Mouse (Mus musculus) embryonic facial prominence, embryonic 11.5 days (tissue): ENCODE results near the gene Slc17a5. TPM values are rescaled to one million over a fixed set of nuclear protein-coding genes. Genes with fewer than 3 reads are reported as not detected.

Experiments used
- ATAC-seq: fragments of 200-750 bp; cut with Nextera tagmentation; replicated peaks from 2 replicates; pipeline ENCODE4 v1.8.0; 2017; ENCODE audit warnings: low read depth; ENCODE audit not compliant: insufficient number of reproducible peaks, low FRiP score, low TSS enrichment
- DNase-seq: peaks from one replicate; pipeline ENCODE4 v3.0.0-alpha.2; 2015; ENCODE audit warnings: low spot score
- H3K27ac ChIP-seq: fragments of 300-500 bp; sonication (generic); replicated peaks from 2 replicates; pipeline ENCODE4 v1.5.1; 2014; ENCODE audit warnings: mild to moderate bottlenecking, low read depth, low read length, control low read depth
- H3K27me3 ChIP-seq: fragments of 300-500 bp; sonication (generic); 2 replicates; pipeline ENCODE4 v1.6.1; 2014; ENCODE audit warnings: mild to moderate bottlenecking, low read length, moderate library complexity, mixed read lengths; ENCODE audit not compliant: control insufficient read depth, insufficient read depth
- H3K36me3 ChIP-seq: fragments of 300-500 bp; sonication (generic); replicated peaks from 2 replicates; pipeline ENCODE4 v1.6.1; 2014; ENCODE audit warnings: low read depth, mild to moderate bottlenecking, low read length, moderate library complexity, mixed read lengths; ENCODE audit not compliant: control insufficient read depth, insufficient read depth
- H3K4me1 ChIP-seq: fragments of 300-500 bp; sonication (generic); 2 replicates; pipeline ENCODE4 v1.6.1; 2014; ENCODE audit warnings: low read length, mixed read lengths; ENCODE audit not compliant: control insufficient read depth, insufficient read depth
- H3K4me2 ChIP-seq: fragments of 300-500 bp; sonication (generic); 2 replicates; pipeline ENCODE4 v1.6.1; 2014; ENCODE audit warnings: low read depth, mild to moderate bottlenecking, control low read depth, low read length, moderate library complexity
- H3K4me3 ChIP-seq: fragments of 300-500 bp; sonication (generic); 2 replicates; pipeline ENCODE4 v1.5.1; 2014; ENCODE audit warnings: low read depth, low read length, control low read depth
- H3K9ac ChIP-seq: fragments of 300-500 bp; sonication (generic); replicated peaks from 2 replicates; pipeline ENCODE4 v1.6.1; 2014; ENCODE audit warnings: mild to moderate bottlenecking, control low read depth, low read length
- H3K9me3 ChIP-seq: fragments of 300-500 bp; sonication (generic); replicated peaks from 2 replicates; pipeline ENCODE4 v1.6.1; 2016; ENCODE audit warnings: mild to moderate bottlenecking, low read length, inconsistent platforms, mixed read lengths; ENCODE audit not compliant: control insufficient read depth
- WGBS: fragments of 180-500 bp; shearing (Covaris S2); extraction: QIAGEN DNeasy Blood & Tissue Kit; methylation state at CpG from one replicate; pipeline ENCODE4 v1.1.7; 2014; 5-methylcytosine and 5-hydroxymethylcytosine counted together
- polyA plus RNA-seq: library from polyadenylated mRNA; unstranded; fragments of >200 nt; fragmentation: Nextera tagmentation; extraction: Ambion mirVana; gene quantifications from 2 replicates; pipeline ENCODE4 v1.2.1, GENCODE M21; 2014

Gene Slc17a5
- polyA plus RNA-seq: 11.8 and 13.8 TPM in 2 replicates

DNA sequence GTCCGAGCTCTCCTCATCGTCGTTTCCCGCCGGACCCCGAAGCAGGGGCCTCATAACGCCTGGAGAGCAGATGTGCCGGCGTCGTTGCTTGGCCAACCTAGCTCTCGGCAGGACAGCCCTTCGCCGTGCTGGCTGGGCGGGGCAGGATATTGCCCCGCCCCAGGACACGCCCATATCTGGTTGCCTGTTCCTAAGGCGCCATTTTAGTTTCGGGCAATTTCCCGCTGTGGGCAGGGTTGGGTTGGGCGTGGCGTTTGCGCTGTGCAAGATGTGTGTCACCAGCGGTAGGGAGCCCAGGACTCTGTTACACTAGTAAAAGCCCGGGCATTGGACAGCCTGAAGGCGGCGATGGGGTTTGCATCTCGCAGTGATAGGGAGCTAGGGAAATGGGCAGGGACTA lies at the start of gene Slc17a5:
Gene Slc17a5, minus strand, starts transcription at position 128 of the 400 bp plus-strand sequence.
- Histone ChIP-seq H3K4me2 (peak within 1 kb of the TSS; percentile 62), H3K36me3 (no peaks in the 10 kb centered on the region), H3K9ac (peak within 1 kb of the TSS; percentile 72), H3K4me3 (peak within 1 kb of the TSS; percentile 66), H3K4me1 (no peaks in the 10 kb centered on the region), H3K27me3 (no peaks in the 10 kb centered on the region), H3K27ac (peak within 1 kb of the TSS; percentile 56; the same call in 1 of the 2 replicates), H3K9me3 (no peaks in the 10 kb centered on the region)
- DNase-seq (peak; percentile 98), ATAC-seq (peak; percentile 97)
- WGBS: under 1% methylated on average over 27 of the region's 27 CpGs

DNA sequence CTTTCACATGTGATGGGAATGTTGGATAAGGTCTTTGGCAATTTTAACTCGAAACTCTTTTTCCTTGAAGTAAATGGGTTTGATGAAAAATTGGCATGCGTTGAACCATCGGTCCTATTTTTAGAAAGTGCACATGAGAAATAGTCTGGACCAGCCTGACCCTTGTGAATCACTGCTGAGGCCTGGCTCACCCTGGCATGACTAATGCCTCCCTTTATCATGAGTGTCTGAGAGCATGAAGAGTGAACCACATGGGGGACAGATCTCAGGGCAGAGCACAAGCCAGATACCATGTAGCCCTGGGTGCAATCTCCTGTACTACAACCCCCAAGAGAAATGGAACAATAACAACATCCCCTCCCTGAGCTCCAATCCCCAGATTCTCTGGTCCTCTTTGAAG lies 46.1 kb upstream of the Slc17a5 start:
- no peaks in the 10 kb centered on the region for H3K36me3 ChIP-seq
- no peaks in the 10 kb centered on the region for H3K27me3 ChIP-seq
- no peak overlapping the region for H3K4me3 ChIP-seq
- H3K4me2 ChIP-seq: no peak overlapping the region
- DNase-seq (no peak), ATAC-seq (no peak)
- H3K4me1 ChIP-seq: no peaks in the 10 kb centered on the region
- H3K9ac ChIP-seq: no peak overlapping the region
- 94% methylated on average over 3 of the region's 3 CpGs for WGBS
- no peak overlapping the region for H3K27ac ChIP-seq
- H3K9me3 ChIP-seq: no peaks in the 10 kb centered on the region

DNA sequence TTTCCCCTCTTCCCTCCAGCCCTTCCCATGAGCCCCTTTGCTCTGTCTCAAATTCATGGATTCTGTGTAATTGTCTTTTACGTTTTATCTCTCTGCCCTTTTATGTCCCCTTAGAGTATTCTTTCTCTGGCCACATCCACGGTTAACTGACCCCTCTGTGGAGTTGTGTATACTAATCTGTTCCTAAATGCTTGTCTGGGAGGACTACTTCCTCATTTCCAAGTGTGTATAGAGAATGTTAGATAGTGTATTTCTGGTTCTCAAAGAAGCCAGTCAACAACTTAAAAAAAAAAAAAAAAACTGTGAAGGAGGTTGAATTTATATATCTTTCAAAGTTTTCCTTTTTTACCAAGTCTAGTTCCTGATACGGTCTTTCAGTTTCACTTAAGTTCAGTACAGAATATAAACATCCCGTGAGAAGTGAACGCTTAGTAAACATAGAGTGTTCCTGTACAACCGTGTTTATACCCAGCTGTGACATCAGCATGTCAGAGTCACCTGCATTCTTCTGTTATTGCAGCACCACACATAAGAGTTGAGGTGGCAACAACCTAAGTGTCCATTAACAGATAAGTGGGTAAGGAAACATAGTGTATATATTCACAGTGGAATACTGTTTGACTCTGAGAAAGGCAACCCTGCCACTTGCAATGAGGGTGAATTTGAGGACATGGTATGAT lies 44.1 kb upstream of the Slc17a5 start:
- no peak overlapping the region for H3K9ac ChIP-seq
- H3K4me2 ChIP-seq: no peak overlapping the region
- H3K4me1 ChIP-seq: no peaks in the 10 kb centered on the region
- DNase-seq: no peak
- H3K36me3 ChIP-seq: no peaks in the 10 kb centered on the region
- H3K27ac ChIP-seq: no peak overlapping the region
- H3K27me3 ChIP-seq: no peaks in the 10 kb centered on the region
- H3K9me3 ChIP-seq: no peaks in the 10 kb centered on the region
- ATAC-seq: no peak
- WGBS: 83% methylated on average over 6 of the region's 6 CpGs
- no peak overlapping the region for H3K4me3 ChIP-seq

DNA sequence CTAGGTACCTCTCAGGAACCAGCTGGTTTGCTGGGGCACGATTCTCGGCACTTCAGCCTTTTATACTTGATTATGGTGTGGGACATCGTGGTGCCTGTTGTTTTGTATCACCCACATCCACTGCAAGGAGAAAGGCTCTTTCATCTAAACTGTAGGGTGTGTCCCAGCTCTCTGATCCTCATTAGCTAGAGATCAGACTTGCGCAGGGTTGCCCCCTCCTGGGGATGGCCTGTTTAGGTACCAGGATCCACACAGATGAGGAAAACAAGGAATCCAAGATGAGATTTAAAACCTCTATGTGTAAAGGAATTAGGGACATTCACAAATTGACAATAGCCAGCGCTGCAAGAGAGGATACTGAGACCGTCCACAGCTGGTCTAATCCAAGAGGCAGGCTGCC lies 42.1 kb upstream of the Slc17a5 start:
- no peaks in the 10 kb centered on the region for H3K9me3 ChIP-seq
- WGBS: 53% methylated on average over 6 of the region's 6 CpGs
- no peaks in the 10 kb centered on the region for H3K36me3 ChIP-seq
- no peak for ATAC-seq
- H3K27me3 ChIP-seq: no peaks in the 10 kb centered on the region
- no peaks in the 10 kb centered on the region for H3K4me1 ChIP-seq
- H3K27ac ChIP-seq: no peak overlapping the region
- no peak overlapping the region for H3K4me2 ChIP-seq
- H3K9ac ChIP-seq: no peak overlapping the region
- no peak overlapping the region for H3K4me3 ChIP-seq
- DNase-seq: no peak

DNA sequence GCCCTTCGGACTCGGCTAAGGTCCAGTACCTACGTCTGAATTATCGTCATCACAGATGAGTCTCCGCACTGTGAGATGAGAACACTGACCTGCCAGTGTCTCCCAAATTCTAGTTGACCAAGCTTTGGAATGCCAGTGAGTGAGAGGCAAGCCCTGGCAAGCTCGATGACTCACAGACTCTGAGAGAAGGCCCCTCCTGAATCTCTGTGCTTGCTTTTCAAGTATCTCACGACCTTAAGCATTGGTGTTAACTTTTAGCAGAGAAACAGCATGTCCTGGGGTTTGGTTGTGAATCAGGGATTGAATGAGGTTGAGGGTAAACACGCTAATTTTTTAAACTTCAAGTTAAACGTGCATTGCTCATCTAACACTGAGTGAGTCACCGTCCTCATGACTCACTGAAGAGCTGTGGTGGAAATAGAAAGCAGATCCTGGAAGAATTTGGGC lies 35.5 kb upstream of the Slc17a5 start:
- DNase-seq: no peak
- ATAC-seq: no peak
- Histone ChIP-seq H3K27me3 (no peaks in the 10 kb centered on the region), H3K4me2 (no peak overlapping the region), H3K9ac (no peak overlapping the region), H3K4me1 (no peaks in the 10 kb centered on the region), H3K36me3 (no peaks in the 10 kb centered on the region), H3K4me3 (no peak overlapping the region), H3K9me3 (no peaks in the 10 kb centered on the region), H3K27ac (no peak overlapping the region)
- 87% methylated on average over 10 of the region's 10 CpGs for WGBS

DNA sequence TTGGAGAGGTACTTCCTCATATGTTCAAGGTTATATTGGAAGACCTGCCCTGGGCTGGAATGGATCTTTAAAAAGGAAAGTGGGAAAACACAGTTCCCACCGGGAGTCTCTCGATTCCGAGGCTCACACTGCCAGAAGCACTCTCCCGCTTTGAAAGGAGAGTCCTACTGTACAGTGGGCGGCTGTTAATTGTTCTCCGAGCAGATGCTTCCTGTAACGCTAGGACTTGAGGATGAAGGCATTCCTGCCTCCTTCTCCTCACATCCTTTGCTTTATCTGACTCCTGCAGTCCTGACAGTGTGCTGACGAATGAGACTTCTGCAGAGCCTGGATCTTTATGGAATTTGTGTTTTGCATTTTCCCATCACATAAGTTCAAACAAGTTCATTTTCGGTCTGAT lies 31.4 kb upstream of the Slc17a5 start:
- no peak overlapping the region for H3K27ac ChIP-seq
- H3K4me2 ChIP-seq: no peak overlapping the region
- WGBS: 84% methylated on average over 9 of the region's 9 CpGs
- no peak overlapping the region for H3K9ac ChIP-seq
- no peaks in the 10 kb centered on the region for H3K36me3 ChIP-seq
- no peaks in the 10 kb centered on the region for H3K27me3 ChIP-seq
- H3K4me3 ChIP-seq: no peak overlapping the region
- no peaks in the 10 kb centered on the region for H3K9me3 ChIP-seq
- DNase-seq (no peak), ATAC-seq (no peak)
- H3K4me1 ChIP-seq: no peaks in the 10 kb centered on the region

DNA sequence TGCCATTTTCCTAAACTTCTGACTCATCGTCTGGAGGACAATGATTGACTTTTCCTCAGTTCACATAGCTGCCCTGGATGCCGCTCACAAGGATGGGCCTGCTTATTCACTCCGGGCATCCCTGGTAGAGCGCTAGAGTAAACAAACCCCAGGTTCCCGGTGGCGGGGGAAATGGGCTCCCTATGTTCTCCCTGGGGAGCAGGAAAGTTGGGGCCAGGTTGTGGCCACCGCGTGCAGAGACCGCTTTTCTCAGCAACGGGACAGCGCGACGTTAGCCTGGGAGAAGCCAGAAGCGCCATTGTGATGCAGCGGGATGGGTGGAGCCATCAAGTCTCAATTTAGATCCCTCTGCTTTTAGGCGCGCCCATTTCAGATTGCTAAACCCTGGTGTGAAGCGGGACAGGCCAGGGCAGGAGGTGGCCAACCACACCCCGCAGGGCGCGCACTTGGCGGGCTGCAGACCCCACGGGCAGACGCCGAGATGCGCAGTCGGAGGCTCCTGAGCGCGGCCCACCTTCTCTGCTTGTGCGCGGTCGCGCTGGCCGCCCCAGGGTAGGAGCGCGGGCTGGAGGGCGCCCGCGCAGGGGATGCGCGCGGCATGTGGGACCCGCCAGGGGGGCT lies 27.7 kb upstream of the Slc17a5 start, which contains the start of gene Cd109:
Gene Cd109, plus strand, starts transcription at position 146 of the 621 bp plus-strand sequence.
- WGBS: under 1% methylated on average over 43 of the region's 43 CpGs
- no peak within 1 kb of the TSS for H3K27ac ChIP-seq

DNA sequence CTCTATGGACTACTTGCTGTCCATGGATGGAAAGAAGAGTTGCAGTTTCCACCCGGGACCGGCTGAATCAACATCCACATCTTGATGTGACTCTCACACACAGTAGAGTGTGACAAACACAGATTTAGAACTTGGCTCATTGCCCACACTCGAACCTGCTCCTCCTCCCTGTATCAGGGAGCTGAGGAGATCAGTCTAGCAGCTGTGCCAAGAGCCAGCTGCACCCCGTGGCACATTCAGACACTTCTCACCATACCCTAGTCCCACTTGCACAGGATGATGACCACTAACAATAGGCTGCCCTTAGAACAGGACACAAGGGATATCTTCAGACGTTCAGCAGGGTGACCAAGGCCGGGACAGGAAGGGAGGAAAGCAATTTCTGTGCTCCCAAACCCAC lies 26.4 kb upstream of the Slc17a5 start:
- no peak overlapping the region for H3K9ac ChIP-seq
- H3K4me1 ChIP-seq: no peaks in the 10 kb centered on the region
- no peak for ATAC-seq
- H3K4me3 ChIP-seq: no peak overlapping the region
- H3K9me3 ChIP-seq: no peaks in the 10 kb centered on the region
- no peaks in the 10 kb centered on the region for H3K36me3 ChIP-seq
- DNase-seq: no peak
- H3K27ac ChIP-seq: no peak overlapping the region
- no peak overlapping the region for H3K4me2 ChIP-seq
- H3K27me3 ChIP-seq: no peaks in the 10 kb centered on the region
- 69% methylated on average over 6 of the region's 6 CpGs for WGBS

More for the DNA sequence above, 27.7 kb upstream of the Slc17a5 start, which contains the start of gene Cd109:
- Histone ChIP-seq H3K9ac (peak within 1 kb of the TSS; percentile 76), H3K27me3 (no peaks in the 10 kb centered on the region), H3K36me3 (no peaks in the 10 kb centered on the region), H3K4me1 (no peaks in the 10 kb centered on the region), H3K4me3 (peak within 1 kb of the TSS; percentile 63), H3K9me3 (no peaks in the 10 kb centered on the region), H3K4me2 (peak within 1 kb of the TSS; percentile 95)
- DNase-seq: peak; percentile 67
- ATAC-seq: peak; percentile 78
